ENCODE assay signal across 22 mouse cellular contexts in genomic region chr15:20040041-20040440, GRCm38 (mm10).
DNase-seq lines count a peak whose midpoint lies in the region; ATAC-seq lines count a peak whose summit lies in the region.
"Had no signal": no experiment of that assay in that cellular context is flagged by ENCODE, and none has a peak within 500 bp of the region (broad histone marks: within the 10 kb centered on the region; RNA-seq: fewer than 3 reads in every experiment).

No protein-coding gene starts in this region.

- no peaks in the 10 kb centered on the region for H3K9me3 ChIP-seq in midbrain, embryonic 11.5 days (ENCODE audit: control insufficient read depth, low read length)
- H3K9me3 ChIP-seq in midbrain, embryonic 16.5 days (replicated peaks; ENCODE audit: control insufficient read depth, low read length, poor library complexity, severe bottlenecking) = no peaks in the 10 kb centered on the region
- H3K9me3 ChIP-seq: G1E had no signal

- no peak for ATAC-seq in midbrain, embryonic 11.5 days (ENCODE audit: low FRiP score)
- no peak for ATAC-seq in midbrain, embryonic 16.5 days
- ATAC-seq: activated CD4-positive, CD25-positive, alpha-beta regulatory T cell, adult 4 months; CD4-positive, CD25-positive, alpha-beta regulatory T cell, adult 4 months; Patski had no signal

- H3K4me1 ChIP-seq in midbrain, embryonic 11.5 days (ENCODE audit: control insufficient read depth, insufficient read depth, low read length) = no peaks in the 10 kb centered on the region
- no peaks in the 10 kb centered on the region for H3K4me1 ChIP-seq in midbrain, embryonic 16.5 days (ENCODE audit: control insufficient read depth, insufficient read depth, low read length)

- peak; percentile 33 to 59 for DNase-seq in cerebellum, postnatal 10 days
- DNase-seq in cerebellum, adult 11 months = no peak
- DNase-seq in cerebellum, postnatal 14 days = peak; percentile 8 to 33
- DNase-seq in cerebellum, postnatal 25 days = no peak
- DNase-seq in left cerebral cortex, postnatal 4 days = peak; percentile 34
- DNase-seq in left cerebral cortex, postnatal 10 days (ENCODE audit: extremely low spot score in 1 of 2, low spot score in 2 of 2) = no peak
- DNase-seq in midbrain, embryonic 11.5 days (ENCODE audit: low spot score, missing footprints) = peak; percentile 61
- DNase-seq: adrenal gland, adult 2 months; adrenal gland, adult 8-10 months; adrenal gland, postnatal 10 days; adrenal gland, postnatal 14 days; adrenal gland, postnatal 25 days; adrenal gland, postnatal 36 days; B cell, adult 2 months; cerebellum, adult 11-12 months; cerebellum, adult 18-20 months had no signal

- H3K9ac ChIP-seq in midbrain, embryonic 11.5 days (ENCODE audit: low read length) = no peak overlapping the region
- H3K9ac ChIP-seq in midbrain, embryonic 16.5 days (ENCODE audit: low read depth, low read length) = no peak overlapping the region

- H3K27me3 ChIP-seq in midbrain, embryonic 11.5 days (ENCODE audit: control insufficient read depth, insufficient read depth, low read length) = no peaks in the 10 kb centered on the region
- no peaks in the 10 kb centered on the region for H3K27me3 ChIP-seq in midbrain, embryonic 16.5 days (ENCODE audit: control insufficient read depth, insufficient read depth, low read depth, low read length)
- H3K27me3 ChIP-seq: CH12.LX, Patski had no signal

- no peak overlapping the region for H3K27ac ChIP-seq in midbrain, embryonic 11.5 days (ENCODE audit: low read depth, low read length)
- H3K27ac ChIP-seq in midbrain, embryonic 16.5 days (ENCODE audit: low read length) = no peak overlapping the region

- no peak overlapping the region for H3K4me2 ChIP-seq in midbrain, embryonic 11.5 days
- no peak overlapping the region for H3K4me2 ChIP-seq in midbrain, embryonic 16.5 days (ENCODE audit: low read length)

- intact Hi-C loops in left cerebral cortex, postnatal 4 days (cut with DNase I) = no loop called here
- intact Hi-C loops in left cerebral cortex, postnatal 10 days (cut with DNase I) = no loop called here

- WGBS in midbrain, embryonic 11.5 days = 91% methylated on average over 2 of the region's 2 CpGs
- WGBS in midbrain, embryonic 16.5 days = 88% methylated on average over 2 of the region's 2 CpGs

- H3K36me3 ChIP-seq in midbrain, embryonic 11.5 days (ENCODE audit: control insufficient read depth, insufficient read depth, low read length) = no peaks in the 10 kb centered on the region
- no peaks in the 10 kb centered on the region for H3K36me3 ChIP-seq in midbrain, embryonic 16.5 days (ENCODE audit: control insufficient read depth, insufficient read depth, low read length)
- H3K36me3 ChIP-seq: G1E had no signal

- H3K4me3 ChIP-seq in midbrain, embryonic 11.5 days (ENCODE audit: low read depth, low read length) = no peak overlapping the region
- no peak overlapping the region for H3K4me3 ChIP-seq in midbrain, embryonic 16.5 days (ENCODE audit: low read depth, low read length)

Comparison
In these comparisons a context has a peak if more than half of its experiments do, and no peak if none do; other contexts are left out.
1. DNase-seq: peak in cerebellum, postnatal 10 days (2 of 2), cerebellum, postnatal 14 days (2 of 2), left cerebral cortex, postnatal 4 days (single experiment) and midbrain, embryonic 11.5 days (single experiment); none in cerebellum, adult 11 months (single experiment), cerebellum, postnatal 25 days (0 of 2) and left cerebral cortex, postnatal 10 days (0 of 2).